Mouse (Mus musculus) adrenal gland, postnatal 25 days (tissue): ENCODE measurements around the gene Nfkbib. TPM values are rescaled to one million over a fixed set of nuclear protein-coding genes. Genes with fewer than 3 reads are reported as not detected.
A peak's percentile ranks its signal among the peaks of the same experiment; 100 is the strongest.

Source experiments
- DNase-seq: peaks from one replicate; pipeline ENCODE4 v3.0.0; 2021; ENCODE audit warnings: mixed read lengths
- total RNA-seq: library from RNA; stranded (reverse); gene quantifications from 2 replicates; pipeline ENCODE4 v1.2.3, GENCODE M21; 2021

Gene Nfkbib
- total RNA-seq, 1 experiment from 2014 or later, result 36.8 TPM

GRCm38 (mm10) chr7:28716590-28717281 lies 50.6 kb downstream of the Nfkbib start, which contains the start of gene Fbxo17:
Fbxo17 (plus strand) TSS chr7:28716804.
- DNase-seq, result peak; percentile 72

DNA sequence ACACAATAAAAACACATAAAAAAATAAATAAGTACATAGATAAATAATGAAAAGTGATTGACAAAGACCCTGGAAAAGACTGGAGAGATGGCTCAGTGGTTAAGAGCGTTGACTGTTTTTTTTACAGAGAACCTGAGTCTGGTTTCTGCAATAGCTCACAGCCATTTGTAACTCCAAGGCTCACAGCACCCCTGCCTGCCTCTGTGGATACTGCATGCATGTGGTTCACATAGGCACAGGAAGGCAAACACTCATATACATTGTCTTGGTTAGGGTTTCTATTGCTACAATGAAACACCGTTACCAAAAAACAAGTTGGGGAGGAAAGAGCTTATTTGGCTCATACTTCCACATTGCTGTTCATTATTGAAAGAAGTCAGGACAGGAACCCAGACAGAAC lies 51.7 kb downstream of the Nfkbib start:
- no peak for DNase-seq

DNA sequence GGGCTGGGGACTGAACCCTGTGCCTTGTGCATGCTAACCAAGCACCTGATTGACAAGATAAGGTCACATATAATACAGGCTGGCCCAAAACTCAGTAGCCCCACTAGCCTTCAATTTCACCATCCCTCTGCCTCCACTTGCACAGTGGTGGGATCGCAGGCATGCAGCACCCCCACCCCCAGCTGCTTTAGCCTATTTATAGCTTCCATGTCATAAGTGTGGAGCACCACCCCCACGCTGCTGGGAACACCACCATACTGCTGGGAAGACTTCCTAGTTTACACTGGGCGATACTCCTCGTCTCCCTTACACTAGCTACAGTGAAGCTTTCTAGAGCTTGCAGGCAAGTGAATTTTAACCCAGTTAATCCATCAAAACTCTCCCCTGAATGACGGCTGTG lies 52.6 kb downstream of the Nfkbib start:
- DNase-seq, result no peak

- no peak for DNase-seq
Observed at GRCm38 (mm10) chr7:28710962-28711361, 56.4 kb downstream of the Nfkbib start.

DNA sequence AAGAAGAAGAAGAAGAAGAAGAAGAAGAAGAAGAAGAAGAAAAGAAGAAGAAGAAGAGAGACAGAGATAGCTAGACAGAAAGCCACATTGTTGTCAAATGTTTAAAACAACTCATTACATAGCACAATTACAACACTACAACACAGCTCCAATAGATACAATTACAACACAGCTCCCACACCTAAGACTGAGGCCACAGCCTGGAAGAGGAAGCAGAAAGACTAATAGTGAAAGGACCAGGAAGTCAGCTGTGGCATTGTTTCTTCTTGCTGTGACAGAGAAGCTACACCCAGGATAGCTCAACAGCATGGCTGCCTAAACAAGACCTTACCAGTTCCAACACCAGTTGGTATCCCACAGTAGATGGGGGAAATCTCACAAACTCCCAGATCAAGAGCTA lies 57.9 kb downstream of the Nfkbib start:
- no peak for DNase-seq

Other genes with a start within 250 kb of the Nfkbib start
- not detected in 2 replicates for gene Ifnl3, start 244.7 kb downstream of the Nfkbib start, total RNA-seq
- not detected in 2 replicates for gene Sycn, start 226.6 kb downstream of the Nfkbib start, total RNA-seq
- not detected in 2 replicates for gene Nccrp1, start 220.3 kb downstream of the Nfkbib start, total RNA-seq
- 66.6 and 69.4 TPM in 2 replicates for gene Samd4b, start 169.4 kb downstream of the Nfkbib start, total RNA-seq
- gene Pak4, start 169.3 kb downstream of the Nfkbib start, total RNA-seq, result 32.0 and 35.2 TPM in 2 replicates
- not detected in 2 replicates for gene Acp7, start 136.2 kb downstream of the Nfkbib start, total RNA-seq
- gene Fbxo27, start 74.7 kb downstream of the Nfkbib start, total RNA-seq, result 1.3 and 1.9 TPM in 2 replicates
- 3.9 and 5.3 TPM in 2 replicates for gene Fbxo17, start 50.7 kb downstream of the Nfkbib start, total RNA-seq
- gene Mrps12, start 25.7 kb downstream of the Nfkbib start, total RNA-seq, result 78.8 and 86.5 TPM in 2 replicates
- gene Sars2, start 25.5 kb downstream of the Nfkbib start, total RNA-seq, result 15.4 and 22.3 TPM in 2 replicates
- gene Ccer2, start 11.3 kb downstream of the Nfkbib start, total RNA-seq, result not detected in 2 replicates
- 71.4 and 75.2 TPM in 2 replicates for gene Sirt2, start 777 bp downstream of the Nfkbib start, total RNA-seq
- gene Rinl, start 21.5 kb upstream of the Nfkbib start, total RNA-seq, result 2.9 and 3.1 TPM in 2 replicates
- 423 and 491 TPM in 2 replicates for gene Hnrnpl, start 41.0 kb upstream of the Nfkbib start, total RNA-seq
- 445 and 492 TPM in 2 replicates for gene Ech1, start 57.7 kb upstream of the Nfkbib start, total RNA-seq
- gene Lgals4, start 66.3 kb upstream of the Nfkbib start, total RNA-seq, result 14.4 and 17.6 TPM in 2 replicates
- gene Lgals7, start 96.3 kb upstream of the Nfkbib start, total RNA-seq, result not detected in 2 replicates
- gene Capn12, start 113.9 kb upstream of the Nfkbib start, total RNA-seq, result 0.21 TPM in 1 of 2 replicates, not detected in the other
- 204 and 206 TPM in 2 replicates for gene Actn4, start 194.8 kb upstream of the Nfkbib start, total RNA-seq
- gene Eif3k, start 214.4 kb upstream of the Nfkbib start, total RNA-seq, result 222 and 254 TPM in 2 replicates
- gene Map4k1, start 214.5 kb upstream of the Nfkbib start, total RNA-seq, result 1.1 and 1.4 TPM in 2 replicates